Mouse (Mus musculus) C2C12 (cell line): ENCODE results near the gene Pigt. TPM values are rescaled to one million over a fixed set of nuclear protein-coding genes. Genes with fewer than 3 reads are reported as not detected.
A peak's percentile ranks its signal among the peaks of the same experiment; 100 is the strongest.

ENCODE experiments used
- H3K27me3 ChIP-seq: one replicate; pipeline ENCODE4 v1.6.1; 2011; ENCODE audit not compliant: control insufficient read depth, insufficient read depth, insufficient read length
- H3K36me3 ChIP-seq: one replicate; pipeline ENCODE4 v1.6.1; 2011; ENCODE audit not compliant: control insufficient read depth, insufficient read depth
- H3K4me3 ChIP-seq: one replicate; pipeline ENCODE4 v1.5.1; 2011; ENCODE audit warnings: mild to moderate bottlenecking, control low read depth; ENCODE audit not compliant: poor library complexity, insufficient read depth, severe bottlenecking
- H3K79me2 ChIP-seq: one replicate; pipeline ENCODE4 v1.6.1; 2011; ENCODE audit not compliant: control insufficient read depth, insufficient read depth
- H3K79me3 ChIP-seq: one replicate; pipeline ENCODE4 v1.6.1; 2011; ENCODE audit warnings: low read depth, control low read depth
- H3ac ChIP-seq: one replicate; pipeline ENCODE3; 2011; ENCODE audit warnings: low read depth; ENCODE audit not compliant: control insufficient read depth, insufficient read length
- CEBPB ChIP-seq: IDR thresholded peaks from one replicate; pipeline ENCODE4 v1.6.1; 2011; ENCODE audit warnings: low read depth, mild to moderate bottlenecking, control low read depth, moderate library complexity
- CTCF ChIP-seq: IDR thresholded peaks from one replicate; pipeline ENCODE4 v1.5.1; 2011; ENCODE audit not compliant: control insufficient read depth, insufficient read depth, insufficient read length
- FOSL1 ChIP-seq: IDR thresholded peaks from one replicate; pipeline ENCODE4 v1.8.0; 2011; ENCODE audit warnings: mild to moderate bottlenecking, low read length; ENCODE audit not compliant: poor library complexity, insufficient read depth, severe bottlenecking
- MAX ChIP-seq: IDR thresholded peaks from one replicate; pipeline ENCODE4 v1.6.1; 2011; ENCODE audit warnings: mild to moderate bottlenecking, control low read depth
- MYOD1 ChIP-seq: IDR thresholded peaks from one replicate; pipeline ENCODE4 v1.6.1; 2011; ENCODE audit warnings: low read depth; ENCODE audit not compliant: control insufficient read depth, insufficient read length
- MYOG ChIP-seq: IDR thresholded peaks from one replicate; pipeline ENCODE4 v1.6.1; 2011; ENCODE audit not compliant: control insufficient read depth, insufficient read length; ENCODE audit errors: extremely low read depth
- USF1 ChIP-seq: IDR thresholded peaks from one replicate; pipeline ENCODE4 v1.6.1; 2011; ENCODE audit warnings: low read depth, mild to moderate bottlenecking, control low read depth, moderate library complexity
- polyA plus RNA-seq: library from polyadenylated mRNA; unstranded; fragments of >200 nt; fragmentation: generic; extraction: Trizol; gene quantifications from one replicate; pipeline ENCODE4 v1.2.1, GENCODE M21; 2012; ENCODE audit warnings: missing spikeins

The Pigt gene
- polyA plus RNA-seq, 1 experiment, result 74.3 TPM

DNA sequence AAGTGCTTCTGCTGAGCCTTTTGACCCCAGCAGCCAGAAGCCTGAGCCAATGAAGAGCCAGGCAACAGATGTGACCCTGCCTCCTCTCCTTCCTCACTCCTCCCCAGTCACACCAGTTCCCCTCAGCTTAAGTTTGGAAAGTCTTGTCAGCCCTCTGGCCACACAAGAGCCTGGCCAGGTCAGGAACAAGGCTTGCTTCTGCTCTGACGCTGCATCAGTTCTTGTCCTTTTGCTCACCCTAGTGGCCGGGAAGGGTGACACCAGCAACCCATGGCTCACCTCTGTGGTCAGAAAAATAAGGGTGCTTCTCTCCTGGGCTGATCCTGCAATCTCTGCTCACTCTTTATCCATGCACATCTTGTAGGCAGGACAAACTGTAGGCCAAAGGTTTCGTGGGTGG lies 23.5 kb downstream of the Pigt start:
- Histone ChIP-seq H3K36me3 (no peaks in the 10 kb centered on the region), H3K4me3 (no peak overlapping the region), H3K79me3 (no peaks in the 10 kb centered on the region), H3K79me2 (no peaks in the 10 kb centered on the region), H3ac (peak overlapping the region; percentile 7), H3K27me3 (no peaks in the 10 kb centered on the region)
- TF ChIP-seq MYOG (no peak), CTCF (peak; percentile 58), USF1 (no peak), CEBPB (no peak)

GRCm38 (mm10) chr2:164521841-164522240 lies 24.5 kb downstream of the Pigt start:
- no peaks in the 10 kb centered on the region for H3K27me3 ChIP-seq
- no peak overlapping the region for H3K4me3 ChIP-seq
- TF ChIP-seq MYOD1, result peak; percentile 84
- no peak for TF ChIP-seq CTCF
- TF ChIP-seq FOSL1, result peak; percentile 72
- TF ChIP-seq MYOG, result no peak
- peak; percentile 79 for TF ChIP-seq CEBPB
- no peaks in the 10 kb centered on the region for H3K36me3 ChIP-seq
- H3K79me2 ChIP-seq, result no peaks in the 10 kb centered on the region
- H3K79me3 ChIP-seq, result no peaks in the 10 kb centered on the region
- no peak overlapping the region for H3ac ChIP-seq

GRCm38 (mm10) chr2:164522280-164522679 lies 25.0 kb downstream of the Pigt start:
- TF ChIP-seq MAX (peak; percentile 15), CEBPB (no peak)
- Histone ChIP-seq H3K4me3 (no peak overlapping the region), H3ac (no peak overlapping the region)

DNA sequence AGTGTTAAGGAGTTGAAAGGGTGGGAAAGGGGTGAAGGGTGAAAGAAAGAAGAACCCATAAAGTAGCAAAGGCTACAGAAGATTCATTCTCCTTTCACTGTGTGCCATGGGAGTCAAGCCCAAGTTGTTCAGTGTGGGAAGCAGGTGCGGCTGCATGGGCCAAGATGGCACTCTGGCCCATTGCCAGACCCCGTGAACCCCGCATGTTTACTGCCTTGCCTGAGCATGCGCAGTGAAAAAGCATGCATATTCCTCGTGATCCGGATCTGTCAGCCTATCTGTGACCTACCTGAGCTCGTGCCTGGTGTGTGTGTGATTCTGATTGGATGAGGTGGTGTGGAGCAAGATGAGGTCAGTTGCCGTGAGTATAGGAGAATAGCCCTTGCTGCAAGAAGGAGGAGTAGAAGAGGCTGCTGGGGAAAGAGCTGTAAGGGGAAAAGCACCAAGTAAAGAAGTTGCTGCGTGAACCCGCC lies 26.0 kb downstream of the Pigt start:
- Histone ChIP-seq H3K27me3 (no peaks in the 10 kb centered on the region), H3ac (no peak overlapping the region), H3K4me3 (no peak overlapping the region), H3K79me2 (no peaks in the 10 kb centered on the region), H3K79me3 (no peaks in the 10 kb centered on the region), H3K36me3 (no peaks in the 10 kb centered on the region)
- TF ChIP-seq USF1 (no peak), MYOG (no peak), FOSL1 (no peak), MAX (no peak)

More at GRCm38 (mm10) chr2:164522280-164522679, 25.0 kb downstream of the Pigt start:
- Histone ChIP-seq H3K79me3 (no peaks in the 10 kb centered on the region), H3K36me3 (no peaks in the 10 kb centered on the region), H3K27me3 (no peaks in the 10 kb centered on the region), H3K79me2 (no peaks in the 10 kb centered on the region)

DNA sequence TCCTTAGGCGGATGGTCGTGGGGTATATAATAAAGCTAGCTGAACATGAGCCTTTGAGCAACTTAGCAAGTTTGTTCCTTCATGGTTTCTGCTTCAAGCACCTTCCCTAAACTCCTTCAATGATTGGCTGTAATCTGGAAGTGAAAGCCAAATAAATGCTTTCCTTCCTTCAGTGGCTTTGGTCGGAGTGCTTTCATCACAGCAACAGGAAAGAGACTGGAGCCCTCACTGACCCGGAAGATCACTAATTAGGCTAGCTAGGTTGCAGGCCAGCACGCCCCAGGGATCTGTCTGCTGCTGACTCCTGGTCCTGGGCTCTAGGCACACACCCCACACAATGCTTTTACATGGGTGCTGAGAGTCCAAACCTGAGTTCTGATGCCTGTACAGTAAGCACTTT lies 31.2 kb downstream of the Pigt start:
- Histone ChIP-seq H3K79me2 (no peaks in the 10 kb centered on the region), H3K36me3 (no peaks in the 10 kb centered on the region), H3K27me3 (no peaks in the 10 kb centered on the region), H3ac (no peak overlapping the region), H3K79me3 (no peaks in the 10 kb centered on the region), H3K4me3 (no peak overlapping the region)
- no peak for TF ChIP-seq CTCF
- TF ChIP-seq USF1, result no peak
- no peak for TF ChIP-seq CEBPB
- TF ChIP-seq MYOD1, result no peak
- no peak for TF ChIP-seq FOSL1
- TF ChIP-seq MAX, result no peak
- no peak for TF ChIP-seq MYOG

GRCm38 (mm10) chr2:164531169-164531568 lies 33.8 kb downstream of the Pigt start:
- Histone ChIP-seq H3K4me3 (no peak overlapping the region), H3K27me3 (peaks cover 4% of the 10 kb centered on the region), H3ac (no peak overlapping the region), H3K79me3 (no peaks in the 10 kb centered on the region), H3K36me3 (no peaks in the 10 kb centered on the region), H3K79me2 (no peaks in the 10 kb centered on the region)
- TF ChIP-seq USF1 (no peak), MYOD1 (no peak), CTCF (peak; percentile 21), CEBPB (no peak), MYOG (no peak), FOSL1 (no peak), MAX (peak; percentile 20)
